35 mouse cellular contexts compared by ENCODE assay signal in genomic region chr1:180933659-180934058, GRCm38 (mm10). TPM values are rescaled to one million over a fixed set of nuclear protein-coding genes. Genes with fewer than 3 reads are reported as not detected.
A peak's percentile ranks its signal among the peaks of the same experiment; 100 is the strongest.
DNase-seq lines count a peak whose midpoint lies in the region; ATAC-seq and TF ChIP-seq lines count a peak whose summit lies in the region.
"Had no signal": no experiment of that assay in that cellular context is flagged by ENCODE, and none has a peak within 500 bp of the region (broad histone marks: within the 10 kb centered on the region; RNA-seq: fewer than 3 reads in every experiment).

No protein-coding gene starts in this region.

- peak overlapping the region; percentile 50; the same call in 1 of the 2 replicates for H3K27ac ChIP-seq in layer of hippocampus, adult 2 months
- no peak overlapping the region; the same call in 1 of the 2 replicates for H3K27ac ChIP-seq in neural tube, embryonic 12.5 days
- H3K27ac ChIP-seq in forebrain, embryonic 14.5 days (ENCODE audit: low read depth, low read length): no peak overlapping the region
- H3K27ac ChIP-seq: embryonic facial prominence, embryonic 10.5 days; embryonic facial prominence, embryonic 15.5 days; forebrain, embryonic 13.5 days; heart, adult 2 months; heart, embryonic 13.5 days; left cerebral cortex, adult 2 months; limb, embryonic 12.5 days; macrophage; midbrain, embryonic 15.5 days; neural tube, embryonic 13.5 days had no signal

- H3K36me3 ChIP-seq in neural tube, embryonic 12.5 days: no peaks in the 10 kb centered on the region
- no peaks in the 10 kb centered on the region for H3K36me3 ChIP-seq in forebrain, embryonic 14.5 days (ENCODE audit: control insufficient read depth, insufficient read depth, low read length)
- H3K36me3 ChIP-seq: embryonic facial prominence, embryonic 10.5 days; embryonic facial prominence, embryonic 15.5 days; heart, embryonic 13.5 days; limb, embryonic 12.5 days; midbrain, embryonic 15.5 days; neural tube, embryonic 13.5 days had no signal

- DNase-seq in layer of hippocampus, adult 2 months (ENCODE audit: low spot score in 2 of 2): no peak
- no peak for DNase-seq in layer of hippocampus, adult 11-12 months (ENCODE audit: low spot score)
- DNase-seq in neural tube, embryonic 10.5 days (ENCODE audit: extremely low spot score, low spot score): no peak
- DNase-seq in R1 (ENCODE audit: low read depth, low spot score): peak; percentile 75
- DNase-seq in forebrain, embryonic 14.5 days (ENCODE audit: low spot score): no peak
- DNase-seq: adrenal gland, adult 2 months; cerebellum, adult 8-10 months; cerebellum, postnatal 25 days; gastrocnemius, postnatal 36 days; heart, adult 2 months; heart, postnatal 10 days; kidney, postnatal 14 days; thymus, postnatal 4 days had no signal

- peak; percentile 51; the same call in 1 of the 2 replicates for ATAC-seq in neural tube, embryonic 12.5 days (ENCODE audit: low FRiP score, low read depth)
- no peak for ATAC-seq in inflammation-experienced regulatory T-cells, adult 6 months
- ATAC-seq in forebrain, embryonic 14.5 days: no peak
- ATAC-seq: activated CD4-positive, CD25-positive, alpha-beta regulatory T cell, adult 4 months; CD4-positive, CD25-positive, alpha-beta regulatory T cell, adult 4 months; forebrain, embryonic 13.5 days; intestine, postnatal 0 days; lung, postnatal 0 days; midbrain, embryonic 15.5 days had no signal

- no peak overlapping the region for H3K4me2 ChIP-seq in neural tube, embryonic 12.5 days (replicated peaks)
- no peak overlapping the region for H3K4me2 ChIP-seq in forebrain, embryonic 14.5 days (ENCODE audit: low read length)
- H3K4me2 ChIP-seq: embryonic facial prominence, embryonic 15.5 days; forebrain, embryonic 13.5 days; heart, embryonic 13.5 days; limb, embryonic 12.5 days; liver, embryonic 11.5 days; midbrain, embryonic 15.5 days; neural tube, embryonic 13.5 days had no signal

- peaks cover 10% of the 10 kb centered on the region; the same call in 1 of the 2 replicates for H3K4me1 ChIP-seq in neural tube, embryonic 12.5 days
- no peaks in the 10 kb centered on the region; the same call in 1 of the 2 replicates for H3K4me1 ChIP-seq in forebrain, embryonic 14.5 days (ENCODE audit: control insufficient read depth, insufficient read depth, low read length)
- H3K4me1 ChIP-seq: embryonic facial prominence, embryonic 15.5 days had no signal

- TF ChIP-seq CTCF in layer of hippocampus, adult 2 months (conservative IDR thresholded peaks at IDR 0.05): peak; percentile 42

- WGBS in neural tube, embryonic 12.5 days: 7% methylated on average over 6 of the region's 6 CpGs
- 10% methylated on average over 6 of the region's 6 CpGs for WGBS in forebrain, embryonic 14.5 days

- no peak overlapping the region for H3K9ac ChIP-seq in neural tube, embryonic 12.5 days
- no peak overlapping the region for H3K9ac ChIP-seq in forebrain, embryonic 14.5 days (ENCODE audit: low read length)
- H3K9ac ChIP-seq: embryonic facial prominence, embryonic 15.5 days; forebrain, embryonic 13.5 days; heart, embryonic 13.5 days; limb, embryonic 12.5 days; midbrain, embryonic 15.5 days; neural tube, embryonic 13.5 days had no signal

- peaks cover 48% of the 10 kb centered on the region for H3K27me3 ChIP-seq in neural tube, embryonic 12.5 days (replicated peaks)
- peaks cover 36% of the 10 kb centered on the region for H3K27me3 ChIP-seq in forebrain, embryonic 14.5 days (replicated peaks; ENCODE audit: control insufficient read depth, insufficient read depth, low read length)

- no peak overlapping the region for H3K4me3 ChIP-seq in layer of hippocampus, adult 2 months
- H3K4me3 ChIP-seq in neural tube, embryonic 12.5 days: no peak overlapping the region
- no peak overlapping the region for H3K4me3 ChIP-seq in forebrain, embryonic 14.5 days (ENCODE audit: low read depth, low read length)
- H3K4me3 ChIP-seq: embryonic facial prominence, embryonic 10.5 days; embryonic facial prominence, embryonic 15.5 days; forebrain, embryonic 13.5 days; heart, adult 2 months; heart, embryonic 13.5 days; left cerebral cortex, adult 2 months; limb, embryonic 12.5 days; midbrain, embryonic 15.5 days; neural tube, embryonic 13.5 days had no signal

- no peaks in the 10 kb centered on the region for H3K9me3 ChIP-seq in neural tube, embryonic 12.5 days
- no peaks in the 10 kb centered on the region for H3K9me3 ChIP-seq in forebrain, embryonic 14.5 days (replicated peaks; ENCODE audit: control insufficient read depth, low read length)
- H3K9me3 ChIP-seq: embryonic facial prominence, embryonic 10.5 days; embryonic facial prominence, embryonic 15.5 days; forebrain, embryonic 13.5 days; heart, embryonic 13.5 days; limb, embryonic 12.5 days; midbrain, embryonic 15.5 days; neural tube, embryonic 13.5 days had no signal

RNA-seq across cellular contexts. Expression of gene Lefty1, which starts 1.2 kb away (rescaled TPM):
- total RNA-seq in layer of hippocampus, adult 2 months (2021): 10 to 100 TPM; 11.4 to 12.9 TPM
- polyA plus RNA-seq in neural tube, embryonic 12.5 days (2016; fragmentation: Nextera tagmentation; extraction: Ambion mirVana): 0.28 and 0.46 TPM in 2 replicates
- not detected for polyA plus RNA-seq in inflammation-experienced regulatory T-cells, adult 6 months (2017; shearing (Covaris generic))
- polyA plus RNA-seq in forebrain, embryonic 14.5 days (2014; fragmentation: Nextera tagmentation; extraction: Ambion mirVana): 0.15 and 0.56 TPM in 2 replicates
- polyA plus RNA-seq: activated CD4-positive, CD25-positive, alpha-beta regulatory T cell, adult 4 months; CD4-positive, CD25-positive, alpha-beta regulatory T cell, adult 4 months; forebrain, embryonic 13.5 days had no signal

RNA-seq across cellular contexts. Expression of gene Tmem63a, which starts 8.5 kb away (rescaled TPM):
- total RNA-seq in layer of hippocampus, adult 2 months (2021): 10 to 100 TPM; 20.4 to 23.8 TPM
- 3.2 and 3.9 TPM in 2 replicates for polyA plus RNA-seq in neural tube, embryonic 12.5 days (2016; fragmentation: Nextera tagmentation; extraction: Ambion mirVana)
- 10 to 100 TPM; 12.8 to 18.6 (median 14.0) TPM for polyA plus RNA-seq in inflammation-experienced regulatory T-cells, adult 6 months (2017; shearing (Covaris generic))
- 1.1 and 1.3 TPM in 2 replicates for polyA plus RNA-seq in forebrain, embryonic 14.5 days (2014; fragmentation: Nextera tagmentation; extraction: Ambion mirVana)

RNA-seq across cellular contexts. Expression of gene Pycr2, which starts 29.6 kb away (rescaled TPM):
- total RNA-seq in layer of hippocampus, adult 2 months (2021): 10 to 100 TPM; 42.9 to 44.9 TPM
- polyA plus RNA-seq in neural tube, embryonic 12.5 days (2016; fragmentation: Nextera tagmentation; extraction: Ambion mirVana): 93.9 and 94.6 TPM in 2 replicates
- 10 to 100 TPM; 39.9 to 46.0 (median 44.5) TPM for polyA plus RNA-seq in inflammation-experienced regulatory T-cells, adult 6 months (2017; shearing (Covaris generic))
- polyA plus RNA-seq in forebrain, embryonic 14.5 days (2014; fragmentation: Nextera tagmentation; extraction: Ambion mirVana): 83.2 and 94.0 TPM in 2 replicates

RNA-seq across cellular contexts. Expression of gene Lefty2, which starts 40.8 kb away (rescaled TPM):
- total RNA-seq in layer of hippocampus, adult 2 months (2021): 1 to 10 TPM; 1.4 to 2.0 TPM
- polyA plus RNA-seq in neural tube, embryonic 12.5 days (2016; fragmentation: Nextera tagmentation; extraction: Ambion mirVana): not detected in 2 replicates
- polyA plus RNA-seq in inflammation-experienced regulatory T-cells, adult 6 months (2017; shearing (Covaris generic)): not detected
- 2.4 and 2.5 TPM in 2 replicates for polyA plus RNA-seq in forebrain, embryonic 14.5 days (2014; fragmentation: Nextera tagmentation; extraction: Ambion mirVana)
- total RNA-seq: gastrocnemius, adult 18-20 months; gastrocnemius, postnatal 36 days; heart, adult 2 months; hematopoietic stem cell, adult 5-6 weeks; megakaryocyte-erythroid progenitor cell, adult 5-6 weeks; MEL had no signal
- polyA plus RNA-seq: activated CD4-positive, CD25-positive, alpha-beta regulatory T cell, adult 4 months; CD4-positive, CD25-positive, alpha-beta regulatory T cell, adult 4 months; embryonic facial prominence, embryonic 10.5 days; intestine, postnatal 0 days; kidney, embryonic 14.5 days; limb, embryonic 12.5 days; liver, embryonic 11.5 days; liver, embryonic 16.5 days; macrophage; neural tube, embryonic 13.5 days had no signal
